Mouse (Mus musculus): Measurements from ENCODE around the gene Obsl1. TPM values are rescaled to one million over a fixed set of nuclear protein-coding genes. Genes with fewer than 3 reads are reported as not detected.

Obsl1 gene
- polyA plus RNA-seq, 3 experiments from 2014 or later, result not detected

Other genes with a start within 250 kb of the Obsl1 start
- gene Ptprn, start 241.9 kb downstream of the Obsl1 start, polyA plus RNA-seq (2017; shearing (Covaris generic)), result under 1 TPM in 1 of 3 experiments, not detected in 2; 0.36 TPM
- gene Resp18, start 228.0 kb downstream of the Obsl1 start, polyA plus RNA-seq (2017; shearing (Covaris generic)), result not detected
- gene Dnpep, start 188.5 kb downstream of the Obsl1 start, polyA plus RNA-seq (2017; shearing (Covaris generic)), result 10 to 100 TPM; 52.9 to 68.4 (median 62.8) TPM
- under 1 TPM in 1 of 3 experiments, not detected in 2; 0.64 TPM for gene Des, start 146.1 kb downstream of the Obsl1 start, polyA plus RNA-seq (2017; shearing (Covaris generic))
- gene Speg, start 131.2 kb downstream of the Obsl1 start, polyA plus RNA-seq (2017; shearing (Covaris generic)), result under 1 TPM in 1 of 3 experiments, not detected in 2; 0.34 TPM
- gene Gmppa, start 70.5 kb downstream of the Obsl1 start, polyA plus RNA-seq (2017; shearing (Covaris generic)), result 10 to 100 TPM; 44.2 to 67.2 (median 62.7) TPM
- gene Asic4, start 56.0 kb downstream of the Obsl1 start, polyA plus RNA-seq (2017; shearing (Covaris generic)), result not detected
- gene Chpf, start 27.1 kb downstream of the Obsl1 start, polyA plus RNA-seq (2017; shearing (Covaris generic)), result 1 to 10 TPM; 5.5 to 6.9 (median 5.6) TPM
- gene Tmem198, start 26.9 kb downstream of the Obsl1 start, polyA plus RNA-seq (2017; shearing (Covaris generic)), result under 1 TPM in 1 of 3 experiments, not detected in 2; 0.24 TPM
- not detected for gene Inha, start 625 bp upstream of the Obsl1 start, polyA plus RNA-seq (2017; shearing (Covaris generic))
- gene Stk11ip, start 15.1 kb upstream of the Obsl1 start, polyA plus RNA-seq (2017; shearing (Covaris generic)), result 10 to 100 TPM in 2 of 3 experiments, 1 to 10 TPM in 1; 6.5 to 11.9 (median 10.5) TPM
- under 1 TPM in 1 of 3 experiments, not detected in 2; 0.05 TPM for gene Slc4a3, start 39.8 kb upstream of the Obsl1 start, polyA plus RNA-seq (2017; shearing (Covaris generic))

Data from inflammation-experienced regulatory T-cells, adult 6 months (primary cell).